Mouse (Mus musculus): Measurements from ENCODE around the gene Rab4b.

Rab4b gene

GRCm38 (mm10) chr7:27159882-27160281 is 18.8 kb downstream of the Rab4b start:
- DNase-seq (ENCODE audit: low read depth, low spot score): peak; percentile 73

GRCm38 (mm10) chr7:27159256-27159655 is 19.4 kb downstream of the Rab4b start:
- no peak for DNase-seq (ENCODE audit: low read depth, low spot score)

GRCm38 (mm10) chr7:27158171-27158570 is 20.5 kb downstream of the Rab4b start:
- DNase-seq (ENCODE audit: low read depth, low spot score): no peak

- DNase-seq (ENCODE audit: low read depth, low spot score): no peak
These were observed 22.7 kb downstream of the Rab4b start for GRCm38 (mm10) chr7:27156005-27156404.

- DNase-seq (ENCODE audit: low read depth, low spot score): no peak
These were observed 25.4 kb downstream of the Rab4b start, which contains the start of gene Cyp2t4 for GRCm38 (mm10) chr7:27153205-27153764. Gene Cyp2t4, plus strand, starts transcription at chr7:27153714.

- no peak for DNase-seq (ENCODE audit: low read depth, low spot score)
These were observed 42.2 kb downstream of the Rab4b start for GRCm38 (mm10) chr7:27136410-27136996.

- no peak for DNase-seq (ENCODE audit: low read depth, low spot score)
These were observed 44.9 kb downstream of the Rab4b start for GRCm38 (mm10) chr7:27133757-27134156.

- DNase-seq (ENCODE audit: low read depth, low spot score): no peak
These were observed 45.5 kb downstream of the Rab4b start for GRCm38 (mm10) chr7:27133156-27133555.

GRCm38 (mm10) chr7:27132588-27132987 is 46.1 kb downstream of the Rab4b start:
- peak; percentile 72 for DNase-seq (ENCODE audit: low read depth, low spot score)

GRCm38 (mm10) chr7:27131387-27131786 is 47.3 kb downstream of the Rab4b start:
- DNase-seq (ENCODE audit: low read depth, low spot score): no peak

GRCm38 (mm10) chr7:27130521-27131370 is 48.0 kb downstream of the Rab4b start:
- no peak for DNase-seq (ENCODE audit: low read depth, low spot score)

GRCm38 (mm10) chr7:27129811-27130210 is 48.9 kb downstream of the Rab4b start:
- no peak for DNase-seq (ENCODE audit: low read depth, low spot score)

GRCm38 (mm10) chr7:27128946-27129345 is 49.8 kb downstream of the Rab4b start:
- DNase-seq (ENCODE audit: low read depth, low spot score): no peak

GRCm38 (mm10) chr7:27128162-27128561 is 50.5 kb downstream of the Rab4b start:
- no peak for DNase-seq (ENCODE audit: low read depth, low spot score)

GRCm38 (mm10) chr7:27124969-27125368 is 53.7 kb downstream of the Rab4b start:
- no peak for DNase-seq (ENCODE audit: low read depth, low spot score)

GRCm38 (mm10) chr7:27124305-27124832 is 54.3 kb downstream of the Rab4b start:
- DNase-seq (ENCODE audit: low read depth, low spot score): no peak

- DNase-seq (ENCODE audit: low read depth, low spot score): no peak
These were observed 59.0 kb downstream of the Rab4b start, which contains the start of gene Cyp2f2 for GRCm38 (mm10) chr7:27119676-27120075. Gene Cyp2f2, plus strand, starts transcription at chr7:27119909.

Measured in embryo, embryonic 11.5 days (tissue).